Mouse (Mus musculus) kidney, postnatal 10 days (tissue): ENCODE results near the gene Cox7b.
A peak's percentile ranks its signal among the peaks of the same experiment; 100 is the strongest.
"Not testable (repeated sequence)": the region's sequence is repeated elsewhere in the genome, so short reads cannot be mapped to it uniquely, and the experiment has no call there.

Experiments
- DNase-seq: peaks from one replicate; pipeline ENCODE4 v3.0.0; 2021; ENCODE audit warnings: mixed read lengths

Cox7b gene

DNA sequence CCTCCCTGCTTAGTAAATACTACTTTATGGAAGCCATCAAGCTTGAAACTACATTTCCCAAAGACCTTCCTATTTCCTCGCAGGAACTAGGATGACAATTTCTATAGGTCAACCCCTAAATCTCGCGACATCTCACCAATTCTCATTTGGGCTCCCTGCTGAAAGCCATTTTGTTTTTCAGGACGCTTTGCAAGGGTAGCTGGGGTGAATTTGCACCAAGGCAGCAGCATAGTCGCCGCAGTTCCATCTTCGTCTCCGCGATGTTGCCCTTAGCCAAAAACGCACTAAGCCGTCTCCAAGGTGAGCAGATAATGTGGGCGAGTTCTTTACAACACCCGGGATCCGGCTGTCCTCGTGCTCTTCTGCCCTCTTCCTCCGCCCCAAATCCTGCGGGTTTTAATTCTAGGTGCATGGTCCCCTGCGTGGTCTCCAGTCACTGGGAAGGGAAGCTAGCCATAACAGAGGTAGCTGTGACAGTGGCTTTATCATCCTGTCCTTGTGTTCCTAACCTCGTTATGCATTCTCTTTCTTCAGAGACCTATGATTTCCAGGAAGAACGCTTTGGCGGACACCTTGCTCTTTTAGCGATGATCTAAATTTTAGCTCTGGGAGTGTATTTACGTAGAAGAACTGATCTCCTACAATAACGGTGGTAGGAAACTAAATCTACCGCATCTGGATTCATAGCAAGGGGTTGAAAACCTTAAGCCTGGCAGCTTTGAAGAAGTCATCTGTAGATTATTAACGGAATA is at the start of gene Cox7b:
Gene Cox7b (plus strand): TSS at position 130 of the 752 bp plus-strand sequence.
- DNase-seq: peak; percentile 82

DNA sequence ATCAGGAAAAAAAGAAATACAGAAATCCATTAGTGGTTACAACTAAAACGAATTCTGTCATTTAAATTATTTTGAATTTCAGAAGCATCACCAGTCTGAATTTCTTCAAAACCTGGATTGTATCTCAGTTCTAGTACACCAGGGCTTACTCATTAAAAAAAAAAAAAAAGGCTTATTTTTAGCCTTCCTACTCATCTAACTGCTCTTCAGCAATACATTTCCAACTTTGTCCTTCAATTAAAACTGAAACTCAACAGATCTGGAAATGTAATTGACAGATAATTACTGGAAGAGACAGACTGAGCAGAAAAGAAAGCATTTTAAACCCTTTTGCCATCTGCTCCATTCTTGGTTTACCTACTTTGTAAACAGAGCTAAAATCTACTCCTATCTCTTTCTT is 13.9 kb upstream of the Cox7b start:
- no peak for DNase-seq

DNA sequence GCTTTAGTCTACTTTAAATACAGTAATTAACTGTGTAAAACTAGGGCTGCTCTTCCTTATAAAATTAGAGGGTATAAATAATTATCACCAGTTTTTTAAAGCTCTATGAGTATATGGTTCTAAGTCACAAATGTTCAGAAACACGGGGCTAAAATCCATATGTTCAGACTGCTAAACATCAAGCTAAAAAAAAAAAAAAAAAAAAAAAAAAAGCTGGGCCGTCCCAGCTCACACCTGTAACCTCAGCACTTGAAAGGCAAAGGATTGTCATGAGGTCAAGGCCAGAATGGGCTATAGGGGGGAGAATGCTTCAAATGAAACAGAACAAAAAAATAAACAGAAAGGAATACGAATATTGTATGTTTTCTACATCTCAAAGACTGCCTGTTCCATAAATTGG is 4.7 kb upstream of the Cox7b start:
- DNase-seq: no peak

DNA sequence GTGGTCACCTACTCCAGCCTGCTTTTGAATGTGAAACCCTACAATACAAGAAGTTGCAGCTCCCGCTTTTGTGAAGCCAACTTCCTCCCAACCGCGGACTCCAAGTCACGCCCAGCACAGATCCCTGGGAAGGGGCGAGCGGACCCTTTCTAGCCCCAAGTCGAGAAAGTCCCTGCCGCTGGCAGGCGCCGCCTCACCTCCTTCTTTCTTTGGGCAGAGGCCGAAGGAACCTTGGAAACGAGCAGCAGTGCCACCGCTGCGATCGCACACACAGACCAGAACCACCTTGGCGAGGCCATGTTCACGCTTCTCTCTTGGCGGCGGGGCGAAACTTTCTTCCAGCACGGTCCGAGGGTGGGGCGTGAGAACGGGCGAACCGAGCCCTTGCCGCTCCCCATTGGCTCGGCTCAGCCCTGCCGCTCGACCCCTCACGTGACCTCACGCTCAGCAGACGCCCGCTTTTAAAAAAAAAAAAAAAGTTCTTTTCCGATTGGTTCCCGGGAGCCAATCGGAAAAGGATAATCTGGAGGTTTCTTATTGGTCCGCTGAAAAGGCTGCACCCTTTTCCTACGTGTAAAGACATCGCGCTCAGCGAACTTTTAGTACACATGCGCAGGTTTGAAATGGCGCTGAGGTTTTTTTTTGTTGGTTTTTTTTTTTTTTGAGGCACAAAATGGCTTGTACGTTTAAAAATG is 3.9 kb upstream of the Cox7b start, which contains the start of gene Magt1:
Gene Magt1 (minus strand): TSS at position 442 of the 695 bp plus-strand sequence.
- peak; percentile 92 for DNase-seq

DNA sequence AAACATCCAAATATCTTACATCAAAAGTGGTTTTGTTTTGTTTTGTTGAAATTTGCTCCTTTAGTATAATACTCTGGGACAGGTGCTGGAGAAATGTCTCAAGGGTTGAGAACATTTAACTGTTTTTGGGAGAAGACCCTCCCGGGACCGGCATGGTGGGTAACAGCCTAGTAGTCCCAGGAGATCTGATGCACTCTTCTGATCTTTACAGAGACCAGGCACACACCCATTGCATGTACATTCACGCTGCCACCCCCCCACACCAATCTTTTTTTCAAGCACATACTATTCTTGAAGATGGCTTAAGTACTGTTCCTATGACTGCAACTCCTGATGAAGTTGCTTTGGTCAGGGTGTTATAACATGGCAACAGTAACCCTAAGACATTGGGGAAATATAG is 2.9 kb upstream of the Cox7b start:
- DNase-seq: no peak

- peak; percentile 72 for DNase-seq
These were observed 2.3 kb upstream of the Cox7b start for GRCm38 (mm10) chrX:106013217-106013616.

GRCm38 (mm10) chrX:106014741-106015377 is 641 bp upstream of the Cox7b start:
- DNase-seq: not testable (repeated sequence)

GRCm38 (mm10) chrX:106017102-106017501 is 1.6 kb downstream of the Cox7b start:
- DNase-seq: no peak

GRCm38 (mm10) chrX:106017516-106017915 is 2.0 kb downstream of the Cox7b start:
- DNase-seq: no peak

DNA sequence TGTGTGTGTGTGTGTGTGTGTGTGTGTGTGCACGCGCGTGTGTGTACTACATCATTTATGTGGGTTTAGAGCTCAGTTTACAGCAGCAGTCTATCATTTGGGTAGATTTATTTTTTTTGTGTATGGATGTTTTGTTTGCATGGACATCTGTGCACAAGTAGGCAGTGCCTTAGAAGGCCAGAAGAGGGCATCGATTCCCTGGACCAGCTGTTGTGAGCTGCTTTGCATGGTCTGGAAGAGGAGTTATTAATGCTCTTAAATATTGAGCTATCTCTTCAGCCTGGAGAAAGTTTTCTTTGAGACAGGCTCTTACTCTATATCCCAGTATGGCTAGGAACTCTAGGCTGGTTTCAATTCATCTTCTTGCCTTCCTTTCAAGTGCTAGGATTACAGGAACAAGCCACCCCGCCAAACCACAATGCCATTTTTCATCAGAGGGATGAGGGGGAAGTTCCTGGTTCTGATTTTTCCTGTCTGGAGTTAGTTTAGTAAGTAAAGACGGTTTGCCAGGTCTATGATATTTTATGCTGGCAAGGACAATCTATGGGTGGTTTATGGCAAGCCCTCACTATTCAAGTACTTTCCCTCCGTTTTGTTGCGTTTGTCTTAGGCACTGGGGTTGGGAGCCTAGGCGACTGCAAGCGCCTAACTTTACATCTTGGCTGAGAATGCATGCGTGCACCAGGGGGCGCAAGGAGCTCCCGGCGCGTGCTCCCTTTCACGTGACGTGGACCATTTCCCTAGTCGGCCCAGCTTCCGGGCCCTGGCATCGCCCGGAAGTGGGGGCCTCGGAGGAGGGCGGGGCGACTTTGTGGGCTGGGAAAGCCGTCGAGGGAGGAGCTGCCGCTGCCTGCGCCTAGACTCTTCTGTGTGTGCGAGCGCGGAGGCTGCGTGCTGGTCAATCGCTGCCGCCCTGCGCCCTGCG is 11.2 kb downstream of the Cox7b start, which contains the start of gene Atp7a:
Gene Atp7a (plus strand): TSS at position 859 of the 925 bp plus-strand sequence.
- DNase-seq: peak; percentile 96

DNA sequence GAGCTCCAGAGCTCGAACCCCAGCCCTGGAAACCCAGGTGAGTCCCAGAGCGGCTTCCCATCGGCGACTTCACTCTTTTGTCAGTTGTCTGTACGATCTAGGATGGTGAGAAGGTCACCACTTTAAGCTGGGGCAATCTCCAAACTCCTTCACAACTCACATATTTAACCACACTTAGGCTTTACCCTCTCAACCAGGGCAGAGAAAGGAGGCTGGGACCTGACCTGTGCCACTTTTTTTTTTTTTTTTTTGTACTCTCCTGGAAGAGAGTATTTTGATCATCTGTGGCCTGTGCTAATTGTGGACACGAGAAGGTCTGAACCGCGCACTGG is 11.8 kb downstream of the Cox7b start:
- no peak for DNase-seq

- no peak for DNase-seq
These were observed 14.7 kb downstream of the Cox7b start for GRCm38 (mm10) chrX:106030176-106030575.

DNA sequence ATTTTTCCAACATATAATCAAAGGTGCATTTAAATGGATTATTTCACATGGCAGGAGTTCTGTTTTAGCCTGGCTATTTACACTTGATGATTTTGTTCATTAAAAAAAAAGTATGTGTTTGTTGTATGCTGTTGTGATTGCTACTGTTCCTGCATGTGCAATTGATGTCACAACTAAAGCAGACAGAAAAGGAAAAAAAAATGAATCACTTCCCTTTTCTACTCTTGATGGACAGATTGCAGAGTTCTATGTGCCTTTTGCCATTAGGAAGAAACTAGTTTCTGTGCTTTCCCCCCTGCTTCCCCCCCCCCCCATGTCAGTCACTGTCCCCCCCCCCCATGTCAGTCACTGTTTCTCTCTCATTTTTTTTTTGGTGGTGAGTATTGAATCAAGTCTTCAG is 15.6 kb downstream of the Cox7b start:
- DNase-seq: no peak

- no peak for DNase-seq
These were observed 20.2 kb downstream of the Cox7b start for GRCm38 (mm10) chrX:106035727-106036126.

DNA sequence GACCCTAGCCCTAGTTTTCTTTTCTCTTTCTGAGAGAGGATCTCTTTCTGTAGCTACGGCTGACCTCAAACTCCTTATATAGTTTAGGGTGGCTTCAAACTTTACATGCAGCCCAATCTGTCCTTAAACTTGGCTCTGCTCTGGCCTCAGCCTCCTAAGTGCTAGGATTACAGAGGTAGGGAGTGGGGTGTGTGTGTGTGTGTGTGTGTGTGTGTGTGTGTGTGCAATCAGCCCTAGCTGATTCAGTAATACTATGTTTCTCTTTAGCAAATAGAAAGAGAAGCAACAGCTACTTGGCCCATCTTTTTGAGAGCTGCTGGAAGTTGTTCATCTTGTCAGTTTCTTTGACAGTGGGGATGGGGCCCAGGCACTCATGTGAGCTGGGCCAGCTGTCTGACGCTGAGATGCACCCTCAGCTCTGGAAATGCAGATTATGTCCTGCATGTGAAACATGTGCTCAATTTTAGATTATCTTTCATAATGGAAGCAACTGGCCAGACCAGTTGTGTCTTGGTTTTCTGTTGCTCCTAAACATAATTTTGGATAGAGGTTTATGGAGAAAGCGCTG is 21.8 kb downstream of the Cox7b start:
- peak; percentile 21 for DNase-seq

DNA sequence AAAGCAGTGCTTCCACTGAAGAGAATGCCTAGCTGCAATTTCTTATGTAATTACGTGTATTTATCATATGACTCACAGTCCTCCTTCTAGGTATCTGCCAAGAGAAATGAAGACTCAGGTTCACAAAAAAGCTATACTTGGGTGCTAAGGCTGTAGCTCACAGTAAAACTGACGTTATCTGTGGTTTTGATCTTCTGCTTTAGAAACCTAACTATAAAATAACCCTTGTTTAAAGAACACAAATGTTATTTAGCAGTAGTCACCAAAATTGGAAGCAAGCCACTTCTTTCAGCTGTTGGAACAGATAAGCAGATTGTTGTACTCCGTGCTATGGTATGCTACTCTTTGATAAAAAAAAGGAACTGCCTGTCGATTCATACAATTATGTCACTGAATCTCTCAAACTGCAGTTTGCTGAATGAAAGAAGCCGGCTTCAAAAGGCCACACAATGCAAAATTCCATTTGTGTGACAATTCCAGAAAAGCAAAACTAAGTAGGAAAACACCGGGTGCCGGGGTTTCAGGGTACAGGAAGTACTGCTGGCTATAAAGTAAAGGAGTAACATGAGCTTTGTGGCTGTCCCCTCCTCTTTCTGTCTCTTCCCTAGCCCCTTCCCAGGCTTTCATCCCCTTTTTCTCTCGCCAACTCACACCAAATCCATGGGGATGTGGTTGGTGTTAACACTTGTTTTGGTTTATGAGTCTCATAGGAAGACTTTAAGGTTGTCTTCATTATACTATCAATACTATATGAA is 28.5 kb downstream of the Cox7b start:
- DNase-seq: no peak

DNA sequence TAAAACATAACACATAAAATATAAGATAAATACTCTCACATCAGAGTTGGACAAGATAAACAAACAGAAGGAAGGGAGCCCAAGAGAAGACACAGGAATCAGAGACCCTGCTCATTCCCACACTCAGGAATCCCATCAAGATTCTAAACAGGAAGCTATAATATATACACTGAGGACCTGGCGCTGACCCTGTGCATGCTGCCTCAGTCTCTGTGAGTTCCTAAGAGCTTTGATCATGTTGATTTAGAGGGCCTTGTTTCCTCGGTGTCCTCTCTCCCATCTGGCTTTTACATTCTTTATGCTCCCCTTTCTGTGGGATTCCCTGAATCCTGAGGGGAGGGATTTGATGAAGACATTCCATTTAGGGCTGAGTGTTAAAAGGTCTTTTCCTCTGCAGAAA is 30.0 kb downstream of the Cox7b start:
- DNase-seq: no peak

DNA sequence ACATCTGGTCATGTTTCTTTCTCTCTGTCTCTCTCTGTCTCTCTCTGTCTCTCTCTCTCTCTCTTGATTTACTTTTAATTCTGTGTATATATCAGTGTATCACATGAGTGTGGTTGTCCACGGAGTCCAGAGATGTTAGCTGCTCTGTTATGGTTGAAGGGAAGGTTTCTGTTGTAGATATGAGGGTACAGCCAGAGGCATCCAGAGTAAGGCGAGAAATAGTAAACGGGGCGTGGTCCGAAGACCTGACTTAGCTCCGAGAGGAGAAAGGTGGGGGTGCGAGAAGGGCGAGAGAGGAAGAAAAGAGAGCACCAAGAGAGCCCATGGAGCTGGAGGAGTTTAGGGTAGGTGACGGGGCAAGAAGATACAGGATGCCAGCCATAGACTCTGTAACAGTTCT is 30.4 kb downstream of the Cox7b start:
- no peak for DNase-seq

DNA sequence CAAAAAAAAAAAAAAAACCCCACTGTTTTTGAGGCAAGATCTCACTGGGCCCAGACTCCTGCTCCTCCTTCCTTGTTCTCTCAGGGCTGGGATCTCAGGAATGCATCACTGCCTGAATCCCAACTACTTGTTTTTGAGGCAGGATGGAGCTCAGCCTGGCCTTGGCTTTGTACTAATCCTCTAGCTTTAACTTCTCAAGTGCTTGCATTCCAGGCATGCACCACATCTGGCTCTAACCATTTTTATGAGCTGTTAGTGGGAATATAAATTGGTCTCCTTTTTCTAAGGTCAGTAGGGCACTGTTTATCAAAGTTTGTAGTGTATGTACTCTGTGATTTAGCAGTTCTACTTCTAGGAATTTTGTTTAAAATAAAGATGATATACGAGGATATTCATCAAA is 32.7 kb downstream of the Cox7b start:
- peak; percentile 15 for DNase-seq
